Mouse (Mus musculus) stomach, postnatal 0 days (tissue): ENCODE measurements at regions not wholly inside any gene's neighbourhood (a gene's known extent, or its start where the extent isn't known, plus 50 kb on each side); places are given as distances from the start of the nearest gene placed in this dataset.

ENCODE experiments used
- ATAC-seq: fragments of 200-750 bp; cut with Nextera tagmentation; 2 replicates; pipeline ENCODE4 v1.8.0; 2017; ENCODE audit not compliant: low FRiP score, low TSS enrichment
- DNase-seq: peaks from one replicate; pipeline ENCODE4 v3.0.0-alpha.2; 2016; ENCODE audit warnings: low spot score
- H3K27ac ChIP-seq: fragments of 300-500 bp; sonication (generic); replicated peaks from 2 replicates; pipeline ENCODE4 v1.5.1; 2014; ENCODE audit warnings: mild to moderate bottlenecking, control low read depth
- H3K27me3 ChIP-seq: fragments of 300-500 bp; sonication (generic); 2 replicates; pipeline ENCODE4 v1.6.1; 2014; ENCODE audit warnings: low read length; ENCODE audit not compliant: control insufficient read depth, insufficient read depth
- H3K36me3 ChIP-seq: fragments of 300-500 bp; sonication (generic); 2 replicates; pipeline ENCODE4 v1.6.1; 2014; ENCODE audit warnings: low read length, mixed read lengths; ENCODE audit not compliant: control insufficient read depth, insufficient read depth
- H3K4me1 ChIP-seq: fragments of 300-500 bp; sonication (generic); replicated peaks from 2 replicates; pipeline ENCODE4 v1.6.1; 2014; ENCODE audit warnings: antibody characterized with exemption; ENCODE audit not compliant: control insufficient read depth, insufficient read depth
- H3K4me2 ChIP-seq: fragments of 300-500 bp; sonication (generic); replicated peaks from 2 replicates; pipeline ENCODE4 v1.6.1; 2014; ENCODE audit warnings: low read depth, mild to moderate bottlenecking, control low read depth, moderate library complexity
- H3K4me3 ChIP-seq: fragments of 300-500 bp; sonication (generic); 2 replicates; pipeline ENCODE4 v1.5.1; 2014; ENCODE audit warnings: low read depth, low read length, control low read depth
- H3K9ac ChIP-seq: fragments of 300-500 bp; sonication (generic); 2 replicates; pipeline ENCODE4 v1.6.1; 2014; ENCODE audit warnings: mild to moderate bottlenecking, low read length, control low read depth, mixed read lengths
- H3K9me3 ChIP-seq: fragments of 300-500 bp; sonication (generic); 2 replicates; pipeline ENCODE4 v1.6.1; 2016; ENCODE audit warnings: low read length; ENCODE audit not compliant: control insufficient read depth
- CTCF ChIP-seq: IDR thresholded peaks from 2 replicates; pipeline ENCODE4 v1.5.1; 2016; ENCODE audit warnings: antibody characterized with exemption, low read depth, mild to moderate bottlenecking, moderate library complexity
- EP300 ChIP-seq: optimal IDR thresholded peaks from 2 replicates; pipeline ENCODE3; 2016; ENCODE audit warnings: antibody characterized with exemption
- WGBS: fragments of 180-500 bp; shearing (Covaris S2); extraction: QIAGEN DNeasy Blood & Tissue Kit; methylation state at CpG from one replicate; pipeline ENCODE4 v1.1.7; 2014; 5-methylcytosine and 5-hydroxymethylcytosine counted together

GRCm38 (mm10) chr5:101441782-101442181 is 223.0 kb downstream of the Nkx6-1 start:
- no peaks in the 10 kb centered on the region for H3K9me3 ChIP-seq
- no peaks in the 10 kb centered on the region for H3K27me3 ChIP-seq
- DNase-seq (no peak), ATAC-seq (no peak)
- no peak overlapping the region for H3K4me2 ChIP-seq
- 57% methylated on average over 1 of the region's 1 CpGs for WGBS
- no peak for TF ChIP-seq EP300
- TF ChIP-seq CTCF, result peak; percentile 46
- no peaks in the 10 kb centered on the region for H3K4me1 ChIP-seq
- H3K9ac ChIP-seq, result no peak overlapping the region
- no peak overlapping the region for H3K4me3 ChIP-seq
- no peak overlapping the region for H3K27ac ChIP-seq
- H3K36me3 ChIP-seq, result no peaks in the 10 kb centered on the region

- Histone ChIP-seq H3K4me1 (no peaks in the 10 kb centered on the region), H3K9ac (no peak overlapping the region), H3K27ac (no peak overlapping the region), H3K4me2 (no peak overlapping the region), H3K9me3 (no peaks in the 10 kb centered on the region), H3K27me3 (no peaks in the 10 kb centered on the region), H3K36me3 (no peaks in the 10 kb centered on the region), H3K4me3 (no peak overlapping the region)
- no peak for TF ChIP-seq EP300
- no peak for TF ChIP-seq CTCF
- no peak for ATAC-seq
- no peak for DNase-seq
- WGBS, result 44% methylated on average over 14 of the region's 14 CpGs
These were observed 227.0 kb downstream of the Nkx6-1 start for GRCm38 (mm10) chr5:101437666-101438299.

DNA sequence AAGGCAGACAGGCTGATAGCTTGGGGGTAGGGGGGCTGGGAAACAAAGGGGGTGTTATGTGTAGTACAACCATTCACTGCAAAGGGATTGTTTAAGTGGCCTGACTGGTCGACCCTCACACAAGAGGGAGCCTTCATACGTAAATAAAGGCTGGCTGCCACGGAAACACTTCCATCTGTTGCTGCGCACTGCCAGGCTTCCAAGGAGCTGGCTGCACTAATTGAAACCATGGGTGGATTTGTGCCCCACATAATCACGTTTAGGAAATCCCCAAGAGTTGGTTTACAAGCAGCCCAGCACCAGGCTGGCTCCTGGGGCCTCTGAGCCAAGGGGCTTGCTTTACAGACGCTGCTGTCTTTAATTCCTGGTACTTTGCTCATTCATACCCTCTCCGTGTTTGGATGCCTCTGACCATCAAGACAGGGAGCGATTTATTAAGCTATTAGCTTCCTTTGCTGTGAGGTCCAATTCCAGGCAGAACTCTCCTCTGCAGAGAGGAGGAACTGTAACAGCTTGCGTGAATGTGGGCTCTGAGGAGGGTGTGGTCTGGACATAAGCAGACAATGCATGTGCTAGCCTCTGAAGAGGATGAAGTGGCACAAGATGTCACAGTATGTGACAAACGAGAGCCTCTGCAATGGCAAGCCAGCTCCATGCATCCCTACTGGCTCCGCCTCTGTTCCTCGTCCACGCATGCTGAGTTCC is 238.6 kb downstream of the Nkx6-1 start:
- 35% methylated on average over 13 of the region's 13 CpGs for WGBS
- Histone ChIP-seq H3K4me3 (no peak overlapping the region), H3K27ac (no peak overlapping the region), H3K4me2 (0 out of 2 replicates have a peak overlapping the region, but pooled peaks have one; percentile 17), H3K4me1 (no peaks in the 10 kb centered on the region), H3K9ac (no peak overlapping the region), H3K36me3 (no peaks in the 10 kb centered on the region), H3K27me3 (no peaks in the 10 kb centered on the region), H3K9me3 (no peaks in the 10 kb centered on the region)
- no peak for DNase-seq
- ATAC-seq, result no peak; the same call in 1 of the 2 replicates
- TF ChIP-seq EP300 (no peak), CTCF (no peak)

- no peaks in the 10 kb centered on the region for H3K4me1 ChIP-seq
- no peaks in the 10 kb centered on the region for H3K27me3 ChIP-seq
- no peak overlapping the region for H3K4me2 ChIP-seq
- no peak overlapping the region for H3K4me3 ChIP-seq
- no peaks in the 10 kb centered on the region for H3K9me3 ChIP-seq
- DNase-seq (no peak), ATAC-seq (no peak)
- no peak overlapping the region for H3K9ac ChIP-seq
- 15% methylated on average over 5 of the region's 5 CpGs for WGBS
- TF ChIP-seq EP300 (no peak), CTCF (0 out of 2 replicates have a peak, but pooled peaks have one; percentile 5)
- no peak overlapping the region for H3K27ac ChIP-seq
- no peaks in the 10 kb centered on the region for H3K36me3 ChIP-seq
These were observed 280.5 kb downstream of the Nkx6-1 start for GRCm38 (mm10) chr5:101384316-101384715.

GRCm38 (mm10) chr5:101381361-101381760 is 283.4 kb downstream of the Nkx6-1 start:
- Histone ChIP-seq H3K4me1 (no peaks in the 10 kb centered on the region), H3K36me3 (no peaks in the 10 kb centered on the region), H3K4me2 (no peak overlapping the region), H3K9me3 (no peaks in the 10 kb centered on the region), H3K4me3 (no peak overlapping the region), H3K27ac (no peak overlapping the region), H3K27me3 (no peaks in the 10 kb centered on the region), H3K9ac (no peak overlapping the region)
- no peak for TF ChIP-seq CTCF
- no peak for TF ChIP-seq EP300
- ATAC-seq, result no peak
- WGBS, result 78% methylated on average over 8 of the region's 8 CpGs
- no peak for DNase-seq

DNA sequence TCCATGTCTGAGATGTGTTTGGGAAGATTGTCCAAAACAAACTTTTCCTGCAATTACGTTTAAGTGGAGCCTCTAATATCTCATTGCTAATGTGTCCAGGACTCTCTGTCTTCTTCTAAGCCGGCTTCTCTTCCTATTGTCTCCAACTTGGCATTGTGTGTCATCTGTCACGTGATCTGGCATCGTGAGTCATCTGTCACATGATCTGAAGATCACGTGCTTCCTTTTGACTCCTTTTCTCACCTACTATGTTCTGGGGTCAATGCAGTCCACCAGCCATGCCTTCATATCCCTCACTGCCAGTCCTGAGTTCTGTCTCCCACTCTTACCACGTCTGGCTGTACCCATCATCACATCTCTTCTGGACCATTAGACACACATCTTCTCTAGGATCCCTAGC is 288.1 kb downstream of the Nkx6-1 start:
- Histone ChIP-seq H3K4me3 (no peak overlapping the region), H3K4me1 (no peaks in the 10 kb centered on the region), H3K9me3 (no peaks in the 10 kb centered on the region), H3K27ac (no peak overlapping the region), H3K36me3 (no peaks in the 10 kb centered on the region), H3K27me3 (no peaks in the 10 kb centered on the region), H3K9ac (no peak overlapping the region), H3K4me2 (no peak overlapping the region)
- 88% methylated on average over 6 of the region's 6 CpGs for WGBS
- DNase-seq, result no peak
- TF ChIP-seq EP300 (no peak), CTCF (no peak)
- no peak for ATAC-seq
